Mouse (Mus musculus): Measurements from ENCODE around the gene Zpbp. TPM values are rescaled to one million over a fixed set of nuclear protein-coding genes. Genes with fewer than 3 reads are reported as not detected.
A peak's percentile ranks its signal among the peaks of the same experiment; 100 is the strongest.

Gene Zpbp
- polyA plus RNA-seq, 1 experiment from 2014 or later, result 2.3 TPM

- peak; percentile 46; the same call in 1 of the 2 replicates for ATAC-seq (ENCODE audit: low read depth)
- Histone ChIP-seq H3K36me3 (ENCODE audit: control insufficient read depth, insufficient read depth, low read length) (no peaks in the 10 kb centered on the region), H3K27me3 (ENCODE audit: control insufficient read depth, insufficient read depth, low read length) (no peaks in the 10 kb centered on the region), H3K4me1 (ENCODE audit: control insufficient read depth, insufficient read depth, low read length) (no peaks in the 10 kb centered on the region), H3K9ac (replicated peaks; ENCODE audit: low read depth, low read length) (no peak overlapping the region), H3K4me2 (ENCODE audit: low read depth, low read length) (no peak overlapping the region), H3K4me3 (ENCODE audit: low read depth, low read length) (no peak overlapping the region), H3K27ac (ENCODE audit: low read depth, low read length) (no peak overlapping the region), H3K9me3 (ENCODE audit: control insufficient read depth, low read length) (no peaks in the 10 kb centered on the region)
- WGBS, result 36% methylated on average over 2 of the region's 2 CpGs
Measured at GRCm38 (mm10) chr11:11455037-11455436, 7.2 kb downstream of the Zpbp start.

- H3K4me2 ChIP-seq (ENCODE audit: low read depth, low read length), result no peak overlapping the region
- H3K9ac ChIP-seq (replicated peaks; ENCODE audit: low read depth, low read length), result no peak overlapping the region
- H3K4me3 ChIP-seq (ENCODE audit: low read depth, low read length), result no peak overlapping the region
- H3K9me3 ChIP-seq (ENCODE audit: control insufficient read depth, low read length), result no peaks in the 10 kb centered on the region
- H3K27ac ChIP-seq (ENCODE audit: low read depth, low read length), result no peak overlapping the region
- no peaks in the 10 kb centered on the region for H3K4me1 ChIP-seq (ENCODE audit: control insufficient read depth, insufficient read depth, low read length)
- ATAC-seq (ENCODE audit: low read depth), result no peak
- 83% methylated on average over 2 of the region's 2 CpGs for WGBS
- no peaks in the 10 kb centered on the region for H3K27me3 ChIP-seq (ENCODE audit: control insufficient read depth, insufficient read depth, low read length)
- H3K36me3 ChIP-seq (ENCODE audit: control insufficient read depth, insufficient read depth, low read length), result no peaks in the 10 kb centered on the region
Measured at GRCm38 (mm10) chr11:11417356-11417755, 44.9 kb downstream of the Zpbp start.

- no peak overlapping the region for H3K9ac ChIP-seq (replicated peaks; ENCODE audit: low read depth, low read length)
- no peaks in the 10 kb centered on the region for H3K36me3 ChIP-seq (ENCODE audit: control insufficient read depth, insufficient read depth, low read length)
- no peaks in the 10 kb centered on the region for H3K4me1 ChIP-seq (ENCODE audit: control insufficient read depth, insufficient read depth, low read length)
- H3K9me3 ChIP-seq (ENCODE audit: control insufficient read depth, low read length), result no peaks in the 10 kb centered on the region
- H3K4me3 ChIP-seq (ENCODE audit: low read depth, low read length), result no peak overlapping the region
- no peak overlapping the region for H3K27ac ChIP-seq (ENCODE audit: low read depth, low read length)
- no peak overlapping the region for H3K4me2 ChIP-seq (ENCODE audit: low read depth, low read length)
- ATAC-seq (ENCODE audit: low read depth), result no peak
- 91% methylated on average over 5 of the region's 5 CpGs for WGBS
- H3K27me3 ChIP-seq (ENCODE audit: control insufficient read depth, insufficient read depth, low read length), result no peaks in the 10 kb centered on the region
Measured at GRCm38 (mm10) chr11:11414188-11414587, 48.0 kb downstream of the Zpbp start.

- ATAC-seq (ENCODE audit: low read depth), result no peak
- Histone ChIP-seq H3K4me1 (ENCODE audit: control insufficient read depth, insufficient read depth, low read length) (no peaks in the 10 kb centered on the region), H3K27me3 (ENCODE audit: control insufficient read depth, insufficient read depth, low read length) (no peaks in the 10 kb centered on the region), H3K9ac (replicated peaks; ENCODE audit: low read depth, low read length) (no peak overlapping the region), H3K9me3 (ENCODE audit: control insufficient read depth, low read length) (no peaks in the 10 kb centered on the region), H3K36me3 (ENCODE audit: control insufficient read depth, insufficient read depth, low read length) (no peaks in the 10 kb centered on the region), H3K4me2 (ENCODE audit: low read depth, low read length) (no peak overlapping the region), H3K27ac (ENCODE audit: low read depth, low read length) (no peak overlapping the region), H3K4me3 (ENCODE audit: low read depth, low read length) (no peak overlapping the region)
- 89% methylated on average over 5 of the region's 5 CpGs for WGBS
Measured at GRCm38 (mm10) chr11:11394686-11395085, 67.5 kb downstream of the Zpbp start.

- ATAC-seq (ENCODE audit: low read depth), result no peak
- Histone ChIP-seq H3K27ac (ENCODE audit: low read depth, low read length) (no peak overlapping the region), H3K4me2 (ENCODE audit: low read depth, low read length) (no peak overlapping the region), H3K4me1 (ENCODE audit: control insufficient read depth, insufficient read depth, low read length) (no peaks in the 10 kb centered on the region), H3K36me3 (ENCODE audit: control insufficient read depth, insufficient read depth, low read length) (no peaks in the 10 kb centered on the region), H3K9me3 (ENCODE audit: control insufficient read depth, low read length) (no peaks in the 10 kb centered on the region), H3K9ac (replicated peaks; ENCODE audit: low read depth, low read length) (no peak overlapping the region), H3K4me3 (ENCODE audit: low read depth, low read length) (no peak overlapping the region), H3K27me3 (ENCODE audit: control insufficient read depth, insufficient read depth, low read length) (no peaks in the 10 kb centered on the region)
- WGBS, result 94% methylated on average over 10 of the region's 10 CpGs
Measured at GRCm38 (mm10) chr11:11393164-11393563, 69.0 kb downstream of the Zpbp start.

GRCm38 (mm10) chr11:11371305-11371704, 90.9 kb downstream of the Zpbp start:
- Histone ChIP-seq H3K4me3 (ENCODE audit: low read depth, low read length) (no peak overlapping the region), H3K27me3 (ENCODE audit: control insufficient read depth, insufficient read depth, low read length) (no peaks in the 10 kb centered on the region), H3K4me2 (ENCODE audit: low read depth, low read length) (no peak overlapping the region), H3K9ac (replicated peaks; ENCODE audit: low read depth, low read length) (no peak overlapping the region), H3K9me3 (ENCODE audit: control insufficient read depth, low read length) (no peaks in the 10 kb centered on the region), H3K36me3 (ENCODE audit: control insufficient read depth, insufficient read depth, low read length) (no peaks in the 10 kb centered on the region), H3K4me1 (ENCODE audit: control insufficient read depth, insufficient read depth, low read length) (no peaks in the 10 kb centered on the region), H3K27ac (ENCODE audit: low read depth, low read length) (no peak overlapping the region)
- ATAC-seq (ENCODE audit: low read depth), result no peak
- WGBS, result 89% methylated on average over 5 of the region's 5 CpGs

GRCm38 (mm10) chr11:11283512-11283911, 178.7 kb downstream of the Zpbp start:
- H3K36me3 ChIP-seq (ENCODE audit: control insufficient read depth, insufficient read depth, low read length), result no peaks in the 10 kb centered on the region
- 85% methylated on average over 3 of the region's 3 CpGs for WGBS
- no peak overlapping the region for H3K9ac ChIP-seq (replicated peaks; ENCODE audit: low read depth, low read length)
- H3K4me1 ChIP-seq (ENCODE audit: control insufficient read depth, insufficient read depth, low read length), result no peaks in the 10 kb centered on the region
- ATAC-seq (ENCODE audit: low read depth), result no peak
- H3K4me2 ChIP-seq (ENCODE audit: low read depth, low read length), result no peak overlapping the region
- H3K9me3 ChIP-seq (ENCODE audit: control insufficient read depth, low read length), result no peaks in the 10 kb centered on the region
- H3K27ac ChIP-seq (ENCODE audit: low read depth, low read length), result no peak overlapping the region
- no peak overlapping the region for H3K4me3 ChIP-seq (ENCODE audit: low read depth, low read length)
- H3K27me3 ChIP-seq (ENCODE audit: control insufficient read depth, insufficient read depth, low read length), result no peaks in the 10 kb centered on the region

- H3K9me3 ChIP-seq (ENCODE audit: control insufficient read depth, low read length), result no peaks in the 10 kb centered on the region
- no peaks in the 10 kb centered on the region for H3K27me3 ChIP-seq (ENCODE audit: control insufficient read depth, insufficient read depth, low read length)
- no peaks in the 10 kb centered on the region for H3K4me1 ChIP-seq (ENCODE audit: control insufficient read depth, insufficient read depth, low read length)
- H3K36me3 ChIP-seq (ENCODE audit: control insufficient read depth, insufficient read depth, low read length), result no peaks in the 10 kb centered on the region
- no peak for ATAC-seq (ENCODE audit: low read depth)
- no peak overlapping the region for H3K4me3 ChIP-seq (ENCODE audit: low read depth, low read length)
- H3K9ac ChIP-seq (replicated peaks; ENCODE audit: low read depth, low read length), result no peak overlapping the region
- H3K4me2 ChIP-seq (ENCODE audit: low read depth, low read length), result no peak overlapping the region
- H3K27ac ChIP-seq (ENCODE audit: low read depth, low read length), result no peak overlapping the region
Measured at GRCm38 (mm10) chr11:11280128-11280527, 182.1 kb downstream of the Zpbp start.

GRCm38 (mm10) chr11:11257348-11257747, 204.9 kb downstream of the Zpbp start:
- Histone ChIP-seq H3K9me3 (ENCODE audit: control insufficient read depth, low read length) (no peaks in the 10 kb centered on the region), H3K9ac (replicated peaks; ENCODE audit: low read depth, low read length) (no peak overlapping the region), H3K4me2 (ENCODE audit: low read depth, low read length) (no peak overlapping the region), H3K36me3 (ENCODE audit: control insufficient read depth, insufficient read depth, low read length) (no peaks in the 10 kb centered on the region), H3K4me3 (ENCODE audit: low read depth, low read length) (no peak overlapping the region), H3K27me3 (ENCODE audit: control insufficient read depth, insufficient read depth, low read length) (no peaks in the 10 kb centered on the region), H3K27ac (ENCODE audit: low read depth, low read length) (no peak overlapping the region), H3K4me1 (ENCODE audit: control insufficient read depth, insufficient read depth, low read length) (no peaks in the 10 kb centered on the region)
- ATAC-seq (ENCODE audit: low read depth), result no peak
- 100% methylated on average over 1 of the region's 1 CpGs for WGBS
